Mouse (Mus musculus) layer of hippocampus, postnatal 10 days (tissue): ENCODE results near the gene B3gnt9. TPM values are rescaled to one million over a fixed set of nuclear protein-coding genes. Genes with fewer than 3 reads are reported as not detected.
"Not testable (repeated sequence)": the region's sequence is repeated elsewhere in the genome, so short reads cannot be mapped to it uniquely, and the experiment has no call there.

Source experiments
- DNase-seq, 2 experiments: peaks; one replicate each; pipeline ENCODE4 v3.0.0; 2021; ENCODE audit warnings: low spot score in 2 of 2
- total RNA-seq, 2 experiments: library from RNA; stranded (reverse); gene quantifications; 2 replicates each; pipeline ENCODE4 v1.2.3; 2021

The B3gnt9 gene
- total RNA-seq, 2 experiments from 2014 or later = 3.4 to 4.2 TPM

- DNase-seq = no peak
Measured at GRCm38 (mm10) chr8:105260371-105261099, 5.6 kb upstream of the B3gnt9 start.

- DNase-seq = peak; percentile 75 to 84
Measured at GRCm38 (mm10) chr8:105259721-105260320, 4.9 kb upstream of the B3gnt9 start.

GRCm38 (mm10) chr8:105258911-105259720, 4.2 kb upstream of the B3gnt9 start:
- DNase-seq = no peak

GRCm38 (mm10) chr8:105257318-105258114, 2.6 kb upstream of the B3gnt9 start:
- no peak for DNase-seq

- DNase-seq = peak; percentile 93 to 94
Measured at GRCm38 (mm10) chr8:105254152-105254965, 594 bp downstream of the B3gnt9 start.

GRCm38 (mm10) chr8:105253766-105254151, 1.2 kb downstream of the B3gnt9 start:
- DNase-seq = peak in 1 of 2 experiments; percentile 41

GRCm38 (mm10) chr8:105252680-105253537, 2.0 kb downstream of the B3gnt9 start:
- no peak for DNase-seq

- DNase-seq = no peak
Measured at GRCm38 (mm10) chr8:105251954-105252353, 3.0 kb downstream of the B3gnt9 start.

- no peak for DNase-seq
Measured at GRCm38 (mm10) chr8:105241016-105241415, 13.9 kb downstream of the B3gnt9 start.

- DNase-seq = no peak
Measured at GRCm38 (mm10) chr8:105237442-105238142, 17.4 kb downstream of the B3gnt9 start.

GRCm38 (mm10) chr8:105235206-105235605, 19.7 kb downstream of the B3gnt9 start:
- DNase-seq = no peak

GRCm38 (mm10) chr8:105233126-105233935, 21.6 kb downstream of the B3gnt9 start:
- DNase-seq = no peak

GRCm38 (mm10) chr8:105232321-105232693, 22.6 kb downstream of the B3gnt9 start:
- DNase-seq = not testable (repeated sequence)

- no peak for DNase-seq
Measured at GRCm38 (mm10) chr8:105231503-105232320, 23.2 kb downstream of the B3gnt9 start.

- DNase-seq = no peak
Measured at GRCm38 (mm10) chr8:105225917-105226316, 29.0 kb downstream of the B3gnt9 start.

- no peak for DNase-seq
Measured at GRCm38 (mm10) chr8:105225272-105225593, 29.7 kb downstream of the B3gnt9 start.
